Mouse (Mus musculus): ENCODE measurements around the gene Stt3a. TPM values are rescaled to one million over a fixed set of nuclear protein-coding genes. Genes with fewer than 3 reads are reported as not detected.

Stt3a gene
- 155 and 175 TPM in 2 replicates for polyA plus RNA-seq (2014; fragmentation: Nextera tagmentation; extraction: Ambion mirVana)

DNA sequence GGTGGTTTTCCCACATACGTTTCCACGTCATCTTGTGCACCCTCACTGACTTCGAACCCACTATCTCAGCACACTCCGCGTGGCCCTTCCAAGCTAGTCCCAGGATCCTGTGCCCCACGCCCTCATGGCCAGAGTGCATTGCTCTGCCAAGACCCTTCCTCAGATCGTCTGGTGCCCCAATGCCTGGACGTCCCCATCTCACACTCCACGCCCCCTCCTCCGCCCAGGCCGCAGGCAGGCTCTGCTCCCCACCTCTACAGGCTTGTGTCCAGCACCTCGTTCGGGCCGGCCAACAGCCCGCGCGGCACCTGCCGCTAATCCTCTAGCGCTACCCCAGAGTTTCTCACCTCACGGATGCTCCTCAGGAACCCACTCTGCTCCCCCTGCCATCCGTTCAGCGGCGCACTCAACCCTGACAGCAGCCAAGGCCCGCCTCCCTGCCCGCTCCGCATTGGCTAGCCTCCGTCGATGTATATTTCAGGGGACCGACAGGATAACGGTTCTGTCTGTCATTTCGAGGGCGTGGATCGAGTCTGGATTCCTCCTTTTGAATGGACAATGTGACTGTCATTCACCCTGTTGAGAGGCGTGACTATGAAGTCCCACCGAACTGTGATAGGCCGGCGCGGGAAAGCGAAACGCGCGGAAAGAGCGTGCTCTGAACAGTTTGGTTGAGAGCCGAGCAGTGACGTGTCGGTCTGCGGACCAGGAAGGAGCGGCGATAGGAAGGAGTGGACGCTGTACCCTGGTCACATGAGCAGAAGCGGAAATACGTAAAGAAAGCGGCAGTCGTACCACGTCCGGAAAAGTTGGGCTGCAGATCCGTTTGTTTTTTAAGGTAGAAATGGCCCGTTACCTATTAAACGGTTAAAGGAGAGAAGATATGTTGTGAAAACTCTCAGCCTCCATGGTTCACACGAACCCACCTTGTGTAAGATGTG is at the start of gene Stt3a:
Stt3a (minus strand) TSS at position 477 of the 941 bp plus-strand sequence.
- ATAC-seq (ENCODE audit: low FRiP score) (peak; percentile 100), DNase-seq (ENCODE audit: low spot score, missing footprints) (peak; percentile 99)
- H3K4me3 ChIP-seq (ENCODE audit: low read depth, low read length): peak within 1 kb of the TSS; percentile 84
- peaks cover 10% of the 10 kb centered on the region for H3K4me1 ChIP-seq (ENCODE audit: control insufficient read depth, insufficient read depth, low read length)
- under 1% methylated on average over 60 of the region's 60 CpGs for WGBS
- peak within 1 kb of the TSS; percentile 59 for H3K27ac ChIP-seq (ENCODE audit: low read depth, low read length)
- H3K27me3 ChIP-seq (ENCODE audit: control insufficient read depth, insufficient read depth, low read length): no peaks in the 10 kb centered on the region
- no peaks in the 10 kb centered on the region for H3K9me3 ChIP-seq (ENCODE audit: control insufficient read depth, low read length)
- H3K9ac ChIP-seq (ENCODE audit: low read length): peak within 1 kb of the TSS; percentile 87
- peaks cover 11% of the 10 kb centered on the region; the same call in 1 of the 2 replicates for H3K36me3 ChIP-seq (ENCODE audit: control insufficient read depth, insufficient read depth, low read length)
- H3K4me2 ChIP-seq: peak within 1 kb of the TSS; percentile 88

DNA sequence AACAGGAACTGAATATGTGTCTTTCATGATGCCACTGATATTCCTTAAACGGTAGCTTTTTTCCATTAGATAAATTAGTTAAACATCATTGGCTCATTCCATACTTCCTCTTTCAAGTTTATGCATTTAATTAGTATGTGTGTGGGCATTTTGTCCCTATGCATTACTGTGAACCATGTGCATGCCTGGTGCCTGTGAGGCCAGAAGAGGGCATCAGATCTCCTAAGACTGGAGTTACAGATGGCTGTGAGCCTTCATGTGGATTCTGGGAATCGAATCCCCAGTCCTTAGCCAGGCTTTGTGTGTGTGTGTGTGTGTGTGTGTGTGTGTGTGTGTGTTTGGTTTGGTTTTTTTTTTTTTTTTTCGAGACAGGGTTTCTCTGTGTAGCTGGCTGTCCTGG is 47.0 kb upstream of the Stt3a start:
- no peaks in the 10 kb centered on the region for H3K36me3 ChIP-seq (ENCODE audit: control insufficient read depth, insufficient read depth, low read length)

DNA sequence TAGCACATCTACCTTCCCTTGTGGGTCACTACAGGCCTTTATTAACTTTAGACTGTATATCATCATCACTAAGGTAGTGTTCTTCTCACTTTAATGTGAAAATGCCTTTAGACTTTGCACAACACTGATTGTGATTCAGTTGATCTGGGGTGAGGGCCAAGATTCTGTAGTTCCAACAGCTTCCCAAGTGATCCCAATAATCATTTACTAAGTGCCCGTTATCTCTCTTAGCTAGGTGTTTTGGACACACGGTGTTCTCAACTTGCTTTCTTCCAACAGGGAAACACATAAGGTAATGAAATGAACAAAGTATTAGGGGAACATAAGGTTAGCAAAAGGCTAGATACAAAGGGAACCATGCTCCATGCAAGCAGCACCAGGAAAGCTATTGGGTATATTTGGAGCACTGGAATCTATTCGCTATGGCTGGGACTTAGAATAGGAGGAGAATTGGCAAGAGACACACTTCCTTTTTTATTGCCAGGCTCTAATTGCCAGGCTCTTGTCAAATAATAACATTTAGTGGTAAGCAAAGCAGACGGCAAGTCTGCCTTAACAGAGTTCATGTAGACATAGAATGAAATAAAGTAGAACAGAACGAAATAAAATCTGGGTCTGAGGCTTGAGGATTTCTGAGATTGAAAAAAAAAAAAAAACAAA is 40.8 kb upstream of the Stt3a start:
- H3K27me3 ChIP-seq (ENCODE audit: control insufficient read depth, insufficient read depth, low read length): no peaks in the 10 kb centered on the region
- WGBS: 90% methylated on average over 5 of the region's 5 CpGs
- no peak for DNase-seq (ENCODE audit: low spot score, missing footprints)
- H3K9ac ChIP-seq (ENCODE audit: low read length): no peak overlapping the region
- H3K9me3 ChIP-seq (ENCODE audit: control insufficient read depth, low read length): no peaks in the 10 kb centered on the region
- H3K27ac ChIP-seq (ENCODE audit: low read depth, low read length): no peak overlapping the region
- H3K4me1 ChIP-seq (ENCODE audit: control insufficient read depth, insufficient read depth, low read length): no peaks in the 10 kb centered on the region
- H3K36me3 ChIP-seq (ENCODE audit: control insufficient read depth, insufficient read depth, low read length): no peaks in the 10 kb centered on the region
- H3K4me3 ChIP-seq (ENCODE audit: low read depth, low read length): no peak overlapping the region
- no peak for ATAC-seq (ENCODE audit: low FRiP score)
- no peak overlapping the region for H3K4me2 ChIP-seq

More for the DNA sequence above, 47.0 kb upstream of the Stt3a start:
- ATAC-seq (ENCODE audit: low FRiP score) (0 out of 2 replicates have a peak, but pooled peaks have one; percentile 27), DNase-seq (ENCODE audit: low spot score, missing footprints) (no peak)
- H3K4me2 ChIP-seq: no peak overlapping the region
- H3K4me3 ChIP-seq (ENCODE audit: low read depth, low read length): no peak overlapping the region
- WGBS: 67% methylated on average over 3 of the region's 3 CpGs
- H3K9ac ChIP-seq (ENCODE audit: low read length): no peak overlapping the region
- H3K9me3 ChIP-seq (ENCODE audit: control insufficient read depth, low read length): no peaks in the 10 kb centered on the region
- H3K4me1 ChIP-seq (ENCODE audit: control insufficient read depth, insufficient read depth, low read length): no peaks in the 10 kb centered on the region
- no peak overlapping the region for H3K27ac ChIP-seq (ENCODE audit: low read depth, low read length)
- H3K27me3 ChIP-seq (ENCODE audit: control insufficient read depth, insufficient read depth, low read length): no peaks in the 10 kb centered on the region

DNA sequence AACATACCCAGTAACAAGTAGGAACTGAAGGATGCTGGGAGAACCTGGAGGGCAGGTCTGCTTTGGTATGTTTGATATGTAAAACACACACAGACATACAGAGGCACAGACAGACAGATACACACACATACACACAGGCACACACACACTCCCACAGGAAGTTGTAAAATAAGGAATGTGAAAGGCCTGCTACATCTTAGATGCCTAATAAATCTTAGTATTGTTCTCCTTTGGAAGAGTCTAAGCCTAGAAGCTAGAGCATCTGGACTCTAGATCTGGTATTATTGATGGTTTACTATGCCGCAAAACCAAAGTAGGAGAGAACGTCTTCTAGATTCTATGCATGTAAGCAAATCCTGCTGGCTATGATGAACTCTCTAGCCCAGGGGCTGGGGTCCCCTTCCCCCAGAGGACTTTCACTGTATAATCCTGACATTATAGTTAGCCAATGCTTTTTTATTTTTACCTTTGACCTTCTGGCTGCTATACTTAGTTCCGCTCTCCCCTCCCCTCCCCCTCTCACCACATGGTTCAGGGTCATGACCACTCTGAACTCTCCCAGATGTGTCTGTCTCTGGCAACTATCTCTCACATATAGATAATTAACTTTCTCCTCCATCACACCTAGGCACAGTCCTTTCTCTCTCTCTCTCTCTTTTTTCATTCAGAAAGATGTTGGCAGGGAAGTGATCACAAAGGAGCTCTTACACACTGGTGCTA is 37.9 kb upstream of the Stt3a start:
- Histone ChIP-seq H3K4me3 (ENCODE audit: low read depth, low read length) (no peak overlapping the region), H3K9ac (ENCODE audit: low read length) (no peak overlapping the region), H3K36me3 (ENCODE audit: control insufficient read depth, insufficient read depth, low read length) (no peaks in the 10 kb centered on the region), H3K27ac (ENCODE audit: low read depth, low read length) (no peak overlapping the region), H3K4me1 (ENCODE audit: control insufficient read depth, insufficient read depth, low read length) (no peaks in the 10 kb centered on the region), H3K9me3 (ENCODE audit: control insufficient read depth, low read length) (no peaks in the 10 kb centered on the region), H3K4me2 (no peak overlapping the region), H3K27me3 (ENCODE audit: control insufficient read depth, insufficient read depth, low read length) (no peaks in the 10 kb centered on the region)
- 90% methylated on average over 3 of the region's 3 CpGs for WGBS
- DNase-seq (ENCODE audit: low spot score, missing footprints) (no peak), ATAC-seq (ENCODE audit: low FRiP score) (no peak)

DNA sequence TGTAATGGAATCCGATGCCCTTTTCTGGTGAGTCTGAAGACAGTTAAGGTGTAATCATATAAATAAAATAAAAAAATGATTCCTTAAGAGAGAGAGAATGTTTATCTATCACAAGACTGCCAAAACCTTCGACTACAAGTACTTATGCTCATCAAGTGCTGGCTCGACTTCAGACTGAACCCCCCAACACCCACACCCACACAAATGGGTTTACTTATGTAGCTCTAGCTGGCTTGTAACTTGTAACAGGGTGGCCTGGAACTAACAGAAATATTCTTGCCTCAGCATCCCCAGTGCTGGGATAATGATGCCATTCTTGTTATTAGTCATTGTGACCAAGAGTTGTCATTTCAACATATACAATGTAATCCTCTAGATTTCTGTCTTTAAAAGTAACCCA is 36.4 kb upstream of the Stt3a start:
- no peak overlapping the region for H3K27ac ChIP-seq (ENCODE audit: low read depth, low read length)
- 86% methylated on average over 3 of the region's 3 CpGs for WGBS
- no peak for ATAC-seq (ENCODE audit: low FRiP score)
- H3K9me3 ChIP-seq (ENCODE audit: control insufficient read depth, low read length): no peaks in the 10 kb centered on the region
- no peaks in the 10 kb centered on the region for H3K36me3 ChIP-seq (ENCODE audit: control insufficient read depth, insufficient read depth, low read length)
- no peak overlapping the region for H3K4me3 ChIP-seq (ENCODE audit: low read depth, low read length)
- H3K9ac ChIP-seq (ENCODE audit: low read length): no peak overlapping the region
- no peak for DNase-seq (ENCODE audit: low spot score, missing footprints)
- H3K4me1 ChIP-seq (ENCODE audit: control insufficient read depth, insufficient read depth, low read length): no peaks in the 10 kb centered on the region
- no peaks in the 10 kb centered on the region for H3K27me3 ChIP-seq (ENCODE audit: control insufficient read depth, insufficient read depth, low read length)
- H3K4me2 ChIP-seq: no peak overlapping the region

DNA sequence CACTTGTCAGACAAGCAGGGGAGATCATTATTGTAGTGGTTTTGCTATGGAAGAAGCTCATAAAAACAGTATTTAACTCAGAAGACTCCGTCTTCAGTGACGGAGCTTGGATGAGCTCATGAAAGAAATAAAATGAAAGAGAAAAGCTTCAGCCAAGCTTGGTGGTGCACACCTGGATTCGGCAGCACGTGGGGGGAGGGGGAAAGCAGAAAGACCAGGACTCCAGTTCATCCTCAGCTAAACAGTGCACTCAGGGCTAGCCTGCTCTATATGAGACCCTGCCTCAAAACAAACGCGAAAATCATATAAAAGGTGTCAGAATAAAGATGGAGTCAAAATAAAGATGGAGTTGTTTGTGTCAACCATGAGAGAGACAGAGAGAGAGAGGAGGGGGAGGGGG is 35.9 kb upstream of the Stt3a start:
- H3K9me3 ChIP-seq (ENCODE audit: control insufficient read depth, low read length): no peaks in the 10 kb centered on the region
- no peak overlapping the region for H3K9ac ChIP-seq (ENCODE audit: low read length)
- WGBS: 80% methylated on average over 6 of the region's 6 CpGs
- no peak overlapping the region for H3K27ac ChIP-seq (ENCODE audit: low read depth, low read length)
- H3K36me3 ChIP-seq (ENCODE audit: control insufficient read depth, insufficient read depth, low read length): no peaks in the 10 kb centered on the region
- DNase-seq (ENCODE audit: low spot score, missing footprints) (no peak), ATAC-seq (ENCODE audit: low FRiP score) (no peak)
- H3K4me3 ChIP-seq (ENCODE audit: low read depth, low read length): no peak overlapping the region
- H3K27me3 ChIP-seq (ENCODE audit: control insufficient read depth, insufficient read depth, low read length): no peaks in the 10 kb centered on the region
- H3K4me2 ChIP-seq: no peak overlapping the region
- no peaks in the 10 kb centered on the region for H3K4me1 ChIP-seq (ENCODE audit: control insufficient read depth, insufficient read depth, low read length)

DNA sequence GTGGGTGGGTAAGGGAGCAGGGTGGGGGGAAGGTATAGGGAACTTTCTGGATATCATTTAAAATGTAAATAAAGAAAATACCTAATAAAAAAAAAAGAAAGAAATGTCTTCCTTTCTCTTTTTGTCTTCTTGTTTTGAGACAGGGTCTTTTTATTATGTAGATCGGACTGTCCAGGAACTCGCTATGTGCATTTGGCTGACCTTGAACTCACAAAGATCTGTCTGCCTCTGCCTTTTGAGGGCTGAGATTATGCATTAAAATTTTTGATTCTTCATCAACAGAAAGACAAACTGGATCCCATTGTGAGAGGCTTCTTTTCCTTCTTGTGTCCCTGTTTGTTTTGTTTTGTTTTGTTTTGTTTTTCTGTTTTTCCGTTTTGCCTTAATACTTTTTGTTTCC is 35.5 kb upstream of the Stt3a start:
- no peak overlapping the region for H3K4me2 ChIP-seq
- DNase-seq (ENCODE audit: low spot score, missing footprints) (no peak), ATAC-seq (ENCODE audit: low FRiP score) (no peak)
- H3K4me3 ChIP-seq (ENCODE audit: low read depth, low read length): no peak overlapping the region
- H3K9ac ChIP-seq (ENCODE audit: low read length): no peak overlapping the region
- no peak overlapping the region for H3K27ac ChIP-seq (ENCODE audit: low read depth, low read length)
- 74% methylated on average over 3 of the region's 3 CpGs for WGBS
- no peaks in the 10 kb centered on the region for H3K27me3 ChIP-seq (ENCODE audit: control insufficient read depth, insufficient read depth, low read length)
- no peaks in the 10 kb centered on the region for H3K9me3 ChIP-seq (ENCODE audit: control insufficient read depth, low read length)
- H3K36me3 ChIP-seq (ENCODE audit: control insufficient read depth, insufficient read depth, low read length): no peaks in the 10 kb centered on the region
- H3K4me1 ChIP-seq (ENCODE audit: control insufficient read depth, insufficient read depth, low read length): no peaks in the 10 kb centered on the region

DNA sequence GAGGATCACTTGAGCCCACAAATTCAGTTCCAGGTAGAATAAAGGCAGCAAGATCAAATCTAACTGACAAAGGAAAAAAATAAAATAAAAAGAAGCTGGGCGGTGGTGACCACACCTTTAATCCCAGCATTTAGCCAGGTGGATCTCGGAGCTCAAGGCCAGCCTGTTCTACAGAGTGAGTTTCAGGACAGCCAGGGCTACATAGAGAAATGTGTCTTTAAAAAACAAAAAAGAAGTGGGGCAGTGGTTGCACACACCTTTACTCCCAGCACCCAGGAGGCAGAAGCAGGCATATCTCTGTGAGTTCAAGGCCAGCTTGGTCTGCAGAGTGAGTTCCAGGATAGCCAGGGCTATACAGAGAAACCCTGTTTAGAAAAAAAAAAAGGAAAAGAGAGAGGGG is 34.5 kb upstream of the Stt3a start:
- H3K9me3 ChIP-seq (ENCODE audit: control insufficient read depth, low read length): no peaks in the 10 kb centered on the region
- WGBS: 81% methylated on average over 2 of the region's 2 CpGs

More for the DNA sequence above, 34.5 kb upstream of the Stt3a start:
- no peak for ATAC-seq (ENCODE audit: low FRiP score)
- Histone ChIP-seq H3K9ac (ENCODE audit: low read length) (no peak overlapping the region), H3K27ac (ENCODE audit: low read depth, low read length) (no peak overlapping the region), H3K27me3 (ENCODE audit: control insufficient read depth, insufficient read depth, low read length) (no peaks in the 10 kb centered on the region), H3K4me3 (ENCODE audit: low read depth, low read length) (no peak overlapping the region), H3K4me2 (no peak overlapping the region), H3K36me3 (ENCODE audit: control insufficient read depth, insufficient read depth, low read length) (no peaks in the 10 kb centered on the region), H3K4me1 (ENCODE audit: control insufficient read depth, insufficient read depth, low read length) (no peaks in the 10 kb centered on the region)
- no peak for DNase-seq (ENCODE audit: low spot score, missing footprints)
